Mouse (Mus musculus): ENCODE results near the gene Fut4.

Gene Fut4

GRCm38 (mm10) chr9:14752001-14752522, at the start of gene Fut4:
TSS of gene Fut4 (minus strand) at chr9:14752393.
- peak; percentile 67 for DNase-seq (ENCODE audit: low spot score)

GRCm38 (mm10) chr9:14787356-14787755, 35.2 kb upstream of the Fut4 start:
- DNase-seq (ENCODE audit: low spot score), result no peak

- peak; percentile 89 for DNase-seq (ENCODE audit: low spot score)
Observed at GRCm38 (mm10) chr9:14784039-14785002, 32.1 kb upstream of the Fut4 start, which contains the start of the genes Mre11a and Ankrd49. TSS of gene Mre11a (plus strand) at chr9:14784654. TSS of gene Ankrd49 (minus strand) at chr9:14784856.

- DNase-seq (ENCODE audit: low spot score), result no peak
Observed at GRCm38 (mm10) chr9:14778341-14778740, 26.1 kb upstream of the Fut4 start.

GRCm38 (mm10) chr9:14773813-14774212, 21.6 kb upstream of the Fut4 start:
- DNase-seq (ENCODE audit: low spot score), result no peak

- DNase-seq (ENCODE audit: low spot score), result no peak
Observed at GRCm38 (mm10) chr9:14772074-14772473, 19.9 kb upstream of the Fut4 start.

GRCm38 (mm10) chr9:14770803-14771471, 18.7 kb upstream of the Fut4 start, which contains the start of gene 1700012B09Rik:
TSS of gene 1700012B09Rik (minus strand) at chr9:14771030.
- DNase-seq (ENCODE audit: low spot score), result no peak

GRCm38 (mm10) chr9:14769811-14770210, 17.6 kb upstream of the Fut4 start:
- DNase-seq (ENCODE audit: low spot score), result no peak

- DNase-seq (ENCODE audit: low spot score), result peak; percentile 69
Observed at GRCm38 (mm10) chr9:14764765-14765164, 12.6 kb upstream of the Fut4 start.

GRCm38 (mm10) chr9:14759261-14759660, 7.1 kb upstream of the Fut4 start:
- no peak for DNase-seq (ENCODE audit: low spot score)

- no peak for DNase-seq (ENCODE audit: low spot score)
Observed at GRCm38 (mm10) chr9:14758590-14758989, 6.4 kb upstream of the Fut4 start.

GRCm38 (mm10) chr9:14754469-14754868, 2.3 kb upstream of the Fut4 start:
- DNase-seq (ENCODE audit: low spot score), result no peak

- DNase-seq (ENCODE audit: low spot score), result no peak
Observed at GRCm38 (mm10) chr9:14753947-14754346, 1.8 kb upstream of the Fut4 start.

GRCm38 (mm10) chr9:14751503-14752000, 641 bp downstream of the Fut4 start:
- peak; percentile 56 for DNase-seq (ENCODE audit: low spot score)

- DNase-seq (ENCODE audit: low spot score), result no peak
Observed at GRCm38 (mm10) chr9:14750901-14751502, 1.2 kb downstream of the Fut4 start.

GRCm38 (mm10) chr9:14740151-14740924, 11.9 kb downstream of the Fut4 start, which contains the start of gene Piwil4:
TSS of gene Piwil4 (minus strand) at chr9:14740733.
- DNase-seq (ENCODE audit: low spot score), result no peak

- no peak for DNase-seq (ENCODE audit: low spot score)
Observed at GRCm38 (mm10) chr9:14739498-14740150, 12.6 kb downstream of the Fut4 start.

GRCm38 (mm10) chr9:14730941-14731541, 21.2 kb downstream of the Fut4 start:
- DNase-seq (ENCODE audit: low spot score), result no peak

- no peak for DNase-seq (ENCODE audit: low spot score)
Observed at GRCm38 (mm10) chr9:14728365-14728764, 23.8 kb downstream of the Fut4 start.

- DNase-seq (ENCODE audit: low spot score), result no peak
Observed at GRCm38 (mm10) chr9:14726629-14727028, 25.6 kb downstream of the Fut4 start.
